Mouse (Mus musculus): ENCODE results near the gene Coro2a.

Gene Coro2a

DNA sequence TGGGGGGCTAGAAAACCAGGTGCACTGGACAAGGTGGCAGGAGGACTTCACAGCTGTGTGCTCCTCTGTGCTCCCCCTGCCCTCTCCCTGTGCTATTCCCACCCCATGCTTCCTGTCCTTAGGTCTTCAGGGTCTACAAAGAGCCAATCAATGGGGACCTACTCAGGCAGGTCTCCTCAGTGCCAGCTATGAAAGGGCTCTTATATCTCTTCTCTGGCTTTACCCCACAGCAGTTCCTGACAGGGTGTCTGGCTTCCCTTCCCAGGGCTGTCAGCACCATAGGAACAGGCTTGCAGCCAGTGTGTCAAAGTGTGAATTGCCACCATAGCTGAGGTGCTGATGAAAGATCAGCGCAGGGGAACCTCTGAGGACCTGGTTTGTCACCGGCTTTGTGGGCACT, 81.5 kb downstream of the Coro2a start:
- DNase-seq = no peak

GRCm38 (mm10) chr4:46507736-46508460, 94.1 kb downstream of the Coro2a start:
- peak; percentile 88 for DNase-seq

DNA sequence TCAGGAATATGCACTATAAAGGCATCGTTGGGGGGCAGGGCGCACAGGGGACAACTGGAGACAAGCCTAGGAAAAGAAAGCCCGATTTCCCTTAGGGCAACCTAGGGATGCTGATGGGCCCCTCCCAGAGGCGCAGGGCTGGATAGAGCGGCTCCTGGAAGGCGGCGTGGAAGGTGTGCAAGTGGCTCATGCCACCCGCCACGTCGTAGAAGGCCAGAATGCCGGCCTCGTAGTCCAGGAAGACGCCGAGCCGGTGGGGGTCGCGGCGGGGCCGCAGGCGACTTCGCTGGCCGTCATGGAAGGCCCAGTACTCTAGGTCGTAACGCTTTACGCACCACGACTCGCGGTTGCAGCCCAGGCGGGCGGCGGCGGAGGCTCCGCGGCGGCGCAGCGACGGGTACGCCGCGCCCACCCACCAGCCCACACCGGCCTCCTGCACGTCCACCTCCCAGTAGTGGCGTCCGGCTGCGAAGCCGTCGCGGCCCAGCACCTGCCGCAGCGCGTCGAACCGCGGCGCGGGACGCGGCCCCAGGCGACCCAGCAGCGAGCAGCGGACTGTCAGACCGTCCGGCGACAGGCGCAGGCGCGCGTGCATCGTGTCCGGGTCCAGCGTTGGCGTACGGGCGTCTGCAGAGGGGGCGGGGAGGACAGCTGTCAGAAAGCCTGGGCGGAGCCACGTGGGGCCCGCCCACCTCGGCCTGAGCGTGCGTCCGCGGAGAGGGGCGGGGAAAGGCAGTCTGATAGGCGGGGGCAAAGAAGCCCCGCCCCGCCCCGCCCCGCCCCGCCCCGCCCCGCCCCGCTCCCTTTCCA, 95.0 kb downstream of the Coro2a start:
- peak; percentile 98 for DNase-seq

DNA sequence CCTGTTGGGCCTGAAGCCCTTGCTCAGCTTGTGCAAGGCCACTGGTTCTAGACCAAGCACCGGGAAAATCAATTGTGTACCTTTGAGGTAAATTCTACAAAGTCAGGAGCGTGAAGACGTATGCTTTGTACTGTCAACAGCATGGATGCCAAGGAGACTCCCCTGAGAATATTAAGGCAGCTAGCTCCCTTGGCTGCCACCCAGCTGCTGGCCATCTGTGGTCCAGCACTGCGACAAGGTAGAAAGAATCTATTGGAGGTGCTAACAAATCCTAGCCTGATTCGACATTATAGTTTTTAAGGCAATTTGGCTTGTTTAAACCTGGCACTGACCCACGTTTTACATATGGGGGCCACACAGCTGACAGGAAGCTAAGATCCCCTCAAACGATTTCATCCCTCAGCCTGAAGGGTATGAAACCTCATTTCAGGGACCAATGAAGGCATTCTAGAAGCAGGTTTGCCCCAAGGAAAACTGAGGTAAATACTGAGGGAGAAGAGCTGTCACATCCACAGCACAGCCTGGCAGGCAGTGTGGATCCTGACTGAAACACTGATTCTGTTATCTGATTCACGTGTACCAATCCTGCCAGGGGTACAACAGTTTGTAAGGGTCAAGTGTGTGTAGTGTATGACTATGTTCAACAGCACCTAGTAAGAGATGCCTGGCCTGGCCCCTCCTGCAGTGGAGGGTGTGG, 96.5 kb downstream of the Coro2a start:
- DNase-seq = no peak

DNA sequence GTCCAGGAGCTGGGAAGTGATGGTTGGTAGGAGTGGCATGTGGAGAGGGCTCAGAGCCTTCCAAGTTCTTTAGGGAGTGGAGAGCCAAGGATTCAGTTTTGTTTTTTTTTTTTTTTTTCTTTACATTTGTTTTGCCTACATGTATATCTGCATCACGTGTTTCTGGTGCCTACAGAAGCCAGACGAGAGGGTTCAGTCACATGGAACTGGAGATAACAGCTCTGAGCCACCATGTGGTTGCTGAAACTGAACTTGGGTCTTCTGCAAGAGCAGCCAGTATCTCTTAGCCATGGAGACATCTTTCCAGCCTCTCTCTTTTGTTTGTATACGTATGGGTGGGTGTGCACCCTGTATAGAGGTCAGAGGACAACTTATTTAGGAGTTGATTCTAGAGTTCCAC, 98.1 kb downstream of the Coro2a start:
- DNase-seq = peak; percentile 38

- DNase-seq = no peak
Observed at GRCm38 (mm10) chr4:46502606-46503502, 99.1 kb downstream of the Coro2a start.

- peak; percentile 63 for DNase-seq
Observed at GRCm38 (mm10) chr4:46498976-46499375, 103.0 kb downstream of the Coro2a start.

DNA sequence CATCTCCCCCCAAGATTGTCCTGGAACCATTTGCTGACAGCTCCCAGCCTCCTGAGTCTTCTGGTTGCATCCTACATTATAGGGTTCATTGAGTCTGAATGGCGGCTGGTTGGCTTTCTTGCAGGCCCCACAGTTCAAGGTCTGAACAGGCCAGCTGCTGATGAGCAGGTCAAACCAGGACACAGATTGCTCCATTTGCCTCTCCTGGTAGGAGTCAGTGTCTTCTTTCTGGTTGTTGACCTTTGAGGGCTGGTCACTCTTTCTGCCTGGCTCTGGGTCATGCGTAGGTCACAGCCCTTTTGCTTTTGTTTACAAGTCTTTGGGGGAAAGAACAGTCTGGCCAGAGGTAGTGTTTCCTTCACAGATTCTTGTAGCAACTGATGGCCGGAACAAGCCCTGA, 103.5 kb downstream of the Coro2a start:
- DNase-seq = no peak

DNA sequence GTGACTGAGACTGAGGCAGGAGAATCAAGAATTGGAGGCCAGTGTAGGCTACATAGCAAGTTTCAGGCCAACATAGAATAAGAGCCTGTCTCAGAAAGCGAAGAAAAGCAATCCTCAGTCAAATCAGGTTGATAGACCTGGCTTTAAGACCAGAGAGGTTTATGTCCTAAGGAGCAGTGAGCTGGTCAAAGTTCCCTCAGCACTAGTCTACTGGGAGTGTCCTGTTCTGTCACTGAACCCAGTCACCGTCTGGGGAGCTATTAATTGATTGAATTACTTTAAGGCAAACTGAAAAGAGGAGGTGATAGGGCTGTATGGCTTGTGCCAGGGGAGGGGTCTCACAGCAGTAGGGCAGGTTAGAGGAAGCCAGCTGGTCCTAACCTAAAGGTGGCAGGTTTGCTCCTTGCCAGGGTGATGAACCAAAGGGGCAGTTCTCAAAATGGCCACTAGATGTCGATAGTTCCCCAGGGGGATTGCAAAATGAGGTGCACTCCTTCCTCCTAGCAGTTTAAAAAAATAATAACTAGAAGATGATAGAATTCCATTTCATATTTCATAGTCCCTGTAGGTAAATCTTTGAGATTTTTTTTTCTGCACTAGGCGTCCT, 104.6 kb downstream of the Coro2a start:
- peak; percentile 76 for DNase-seq

- DNase-seq = no peak
Observed at GRCm38 (mm10) chr4:46495543-46495942, 106.5 kb downstream of the Coro2a start.

- no peak for DNase-seq
Observed at GRCm38 (mm10) chr4:46493071-46493470, 108.9 kb downstream of the Coro2a start.

- DNase-seq = peak; percentile 97
Observed at GRCm38 (mm10) chr4:46489028-46489925, 112.7 kb downstream of the Coro2a start, which contains the start of gene Nans. Gene Nans (plus strand): TSS chr4:46489248.

- DNase-seq = no peak
Observed at GRCm38 (mm10) chr4:46487348-46487747, 114.7 kb downstream of the Coro2a start.

All from liver (tissue).